Mouse (Mus musculus): Measurements from ENCODE around the gene Gse1.

DNA sequence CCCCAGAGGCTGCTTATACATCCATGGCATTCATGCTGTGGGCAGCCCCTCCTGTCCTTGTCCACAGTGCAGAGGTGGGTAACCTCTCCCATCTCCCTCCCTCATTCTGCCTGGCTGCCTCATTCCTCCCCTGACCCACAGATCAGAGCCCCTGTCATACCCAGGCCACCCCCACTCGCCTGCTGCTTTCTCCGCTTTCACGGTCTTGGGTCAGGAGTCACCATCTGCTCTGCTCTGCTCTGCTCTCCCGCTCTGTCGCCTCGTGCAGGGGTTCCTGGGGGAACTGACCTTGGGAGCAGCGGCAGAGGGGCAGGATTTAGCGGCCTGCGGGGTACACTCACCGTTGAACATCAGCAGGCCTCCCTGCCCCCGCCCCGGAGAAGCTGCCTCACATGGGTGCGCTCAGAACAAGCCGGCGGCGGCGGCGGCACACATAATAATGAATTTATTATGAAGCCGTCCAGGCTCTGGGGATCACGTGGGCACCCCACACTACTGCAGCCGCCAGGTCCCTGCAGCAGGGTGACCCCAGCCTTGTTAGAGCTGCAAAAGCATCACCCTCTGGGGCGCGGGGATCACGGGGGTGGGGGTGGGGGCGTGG, 321.2 kb downstream of the Gse1 start:
- TF ChIP-seq GATA1 (IDR thresholded peaks at IDR 0.05; ENCODE audit: low read length): no peak
- no peak for TF ChIP-seq TAL1 (IDR thresholded peaks at IDR 0.05; ENCODE audit: low read length)
